Mouse (Mus musculus) stomach, embryonic 14.5 days (tissue): ENCODE results near the gene Erap1. TPM values are rescaled to one million over a fixed set of nuclear protein-coding genes. Genes with fewer than 3 reads are reported as not detected.

ENCODE experiments used
- polyA plus RNA-seq: library from polyadenylated mRNA; unstranded; fragments of >200 nt; fragmentation: Nextera tagmentation; extraction: Ambion mirVana; gene quantifications from 2 replicates; pipeline ENCODE4 v1.2.1, GENCODE M21; 2014

Gene Erap1
- polyA plus RNA-seq, 1 experiment from 2014 or later: 26.6 TPM

Other genes with a start within 250 kb of the Erap1 start
- gene Zfp72, start 248.7 kb upstream of the Erap1 start, polyA plus RNA-seq: 6.9 and 7.6 TPM in 2 replicates
- 70.2 and 77.1 TPM in 2 replicates for gene Ftl1-ps1, start 239.9 kb upstream of the Erap1 start, polyA plus RNA-seq
- 22.2 and 22.7 TPM in 2 replicates for gene Zfp825, start 145.6 kb upstream of the Erap1 start, polyA plus RNA-seq
- gene Cast, start 169.2 kb downstream of the Erap1 start, polyA plus RNA-seq: 38.9 and 42.5 TPM in 2 replicates